Mouse (Mus musculus) liver, adult 2 months (tissue): Measurements from ENCODE around the gene Zfp740. TPM values are rescaled to one million over a fixed set of nuclear protein-coding genes. Genes with fewer than 3 reads are reported as not detected.

Experiments
- DNase-seq: peaks from one replicate; pipeline ENCODE4 v3.0.0-alpha.2; 2011; ENCODE audit warnings: low read depth, low spot score; ENCODE audit errors: extremely low read depth
- H3K27ac ChIP-seq: fragments of 200-500 bp; replicated peaks from 2 replicates; pipeline ENCODE4 v1.5.1; 2012; ENCODE audit warnings: low read depth, mild to moderate bottlenecking, control low read depth, inconsistent platforms, low read length; ENCODE audit not compliant: insufficient read depth
- H3K27me3 ChIP-seq: fragments of 200-500 bp; 2 replicates; pipeline ENCODE4 v1.6.1; 2012; ENCODE audit warnings: mild to moderate bottlenecking, moderate library complexity, low read length, inconsistent platforms; ENCODE audit not compliant: control insufficient read depth, insufficient read depth
- H3K36me3 ChIP-seq: fragments of 200-500 bp; 2 replicates; pipeline ENCODE4 v1.6.1; 2012; ENCODE audit warnings: low read length, inconsistent platforms; ENCODE audit not compliant: control insufficient read depth, insufficient read depth
- H3K4me1 ChIP-seq: fragments of 200-500 bp; 2 replicates; pipeline ENCODE4 v1.6.1; 2011; ENCODE audit warnings: low read length; ENCODE audit not compliant: control insufficient read depth, insufficient read depth
- H3K4me3 ChIP-seq: fragments of 200-500 bp; 2 replicates; pipeline ENCODE4 v1.5.1; 2011; ENCODE audit warnings: low read depth, mild to moderate bottlenecking, control low read depth, low read length, moderate library complexity; ENCODE audit not compliant: insufficient read depth
- H3K79me2 ChIP-seq: fragments of 200-500 bp; 2 replicates; pipeline ENCODE4 v1.6.1; 2012; ENCODE audit warnings: inconsistent platforms, mild to moderate bottlenecking, low read length, moderate library complexity; ENCODE audit not compliant: control insufficient read depth, insufficient read depth
- H3K9ac ChIP-seq: fragments of 200-500 bp; 2 replicates; pipeline ENCODE4 v1.6.1; 2012; ENCODE audit warnings: low read depth, mild to moderate bottlenecking, control low read depth, inconsistent platforms, low read length
- CTCF ChIP-seq: fragments of 200-500 bp; IDR thresholded peaks from 2 replicates; pipeline ENCODE4 v1.5.1; 2011; ENCODE audit warnings: low read depth, low read length, control low read depth
- POLR2A ChIP-seq: fragments of 200-500 bp; IDR thresholded peaks from 2 replicates; pipeline ENCODE4 v1.6.1; 2011; ENCODE audit warnings: low read length, control low read depth; ENCODE audit not compliant: insufficient read depth; ENCODE audit errors: extremely low read depth
- WGBS: fragments of 180-500 bp; shearing (Covaris S2); methylation state at CpG from one replicate; pipeline ENCODE4 v1.1.7; 2018; 5-methylcytosine and 5-hydroxymethylcytosine counted together
- polyA plus RNA-seq: library from polyadenylated mRNA; depleted of rRNA; stranded (reverse); fragments of >200 nt; gene quantifications from 2 replicates; pipeline ENCODE4 v1.2.3, GENCODE M21; 2012
- total RNA-seq: library from RNA; depleted of rRNA; stranded (reverse); fragments of >200 nt; gene quantifications from 2 replicates; pipeline ENCODE4 v1.2.3, GENCODE M21; 2014

The Zfp740 gene
- total and polyA plus RNA-seq, 2 experiments = 9.4 to 15.6 TPM

GRCm38 (mm10) chr15:102165468-102166100, 37.5 kb upstream of the Zfp740 start:
- H3K4me1 ChIP-seq = no peaks in the 10 kb centered on the region
- H3K27me3 ChIP-seq = no peaks in the 10 kb centered on the region
- WGBS = 69% methylated on average over 6 of the region's 6 CpGs
- H3K36me3 ChIP-seq = no peaks in the 10 kb centered on the region; the same call in 1 of the 2 replicates
- no peak overlapping the region for H3K27ac ChIP-seq
- TF ChIP-seq CTCF = no peak
- no peak for TF ChIP-seq POLR2A
- no peak overlapping the region for H3K4me3 ChIP-seq
- H3K79me2 ChIP-seq = no peaks in the 10 kb centered on the region
- no peak for DNase-seq
- H3K9ac ChIP-seq = no peak overlapping the region

- H3K27me3 ChIP-seq = no peaks in the 10 kb centered on the region
- no peak for TF ChIP-seq POLR2A
- H3K9ac ChIP-seq = no peak overlapping the region
- no peak for DNase-seq
- no peak overlapping the region for H3K4me3 ChIP-seq
- 55% methylated on average over 6 of the region's 6 CpGs for WGBS
- no peaks in the 10 kb centered on the region; the same call in 1 of the 2 replicates for H3K4me1 ChIP-seq
- no peaks in the 10 kb centered on the region for H3K36me3 ChIP-seq
- no peaks in the 10 kb centered on the region for H3K79me2 ChIP-seq
- no peak overlapping the region for H3K27ac ChIP-seq
Measured at GRCm38 (mm10) chr15:102167620-102168021, 35.4 kb upstream of the Zfp740 start.

GRCm38 (mm10) chr15:102169064-102169463, 34.0 kb upstream of the Zfp740 start:
- TF ChIP-seq CTCF = no peak
- no peak for TF ChIP-seq POLR2A
- no peak overlapping the region for H3K9ac ChIP-seq
- no peaks in the 10 kb centered on the region for H3K79me2 ChIP-seq
- DNase-seq = no peak
- no peak overlapping the region for H3K4me3 ChIP-seq
- H3K36me3 ChIP-seq = no peaks in the 10 kb centered on the region
- no peaks in the 10 kb centered on the region; the same call in 1 of the 2 replicates for H3K4me1 ChIP-seq
- no peak overlapping the region for H3K27ac ChIP-seq
- no peaks in the 10 kb centered on the region for H3K27me3 ChIP-seq
- 72% methylated on average over 2 of the region's 2 CpGs for WGBS

GRCm38 (mm10) chr15:102173581-102173980, 29.5 kb upstream of the Zfp740 start:
- WGBS = 59% methylated on average over 3 of the region's 3 CpGs
- Histone ChIP-seq H3K4me1 (peaks cover 13% of the 10 kb centered on the region), H3K4me3 (no peak overlapping the region), H3K36me3 (peaks cover 10% of the 10 kb centered on the region; the same call in 1 of the 2 replicates), H3K27me3 (no peaks in the 10 kb centered on the region), H3K27ac (no peak overlapping the region), H3K9ac (no peak overlapping the region), H3K79me2 (no peaks in the 10 kb centered on the region)
- TF ChIP-seq POLR2A (no peak), CTCF (no peak)
- peak; percentile 64 for DNase-seq

GRCm38 (mm10) chr15:102175736-102176319, 27.2 kb upstream of the Zfp740 start:
- H3K27ac ChIP-seq = no peak overlapping the region
- no peak overlapping the region for H3K9ac ChIP-seq
- no peaks in the 10 kb centered on the region for H3K79me2 ChIP-seq
- H3K4me3 ChIP-seq = no peak overlapping the region
- no peak for DNase-seq
- H3K27me3 ChIP-seq = no peaks in the 10 kb centered on the region
- peaks cover 12% of the 10 kb centered on the region; the same call in 1 of the 2 replicates for H3K36me3 ChIP-seq
- TF ChIP-seq POLR2A (no peak), CTCF (no peak)
- peaks cover 29% of the 10 kb centered on the region for H3K4me1 ChIP-seq
- WGBS = 93% methylated on average over 16 of the region's 16 CpGs
